ENCODE assay signal across 25 mouse cellular contexts in the genomic region with DNA sequence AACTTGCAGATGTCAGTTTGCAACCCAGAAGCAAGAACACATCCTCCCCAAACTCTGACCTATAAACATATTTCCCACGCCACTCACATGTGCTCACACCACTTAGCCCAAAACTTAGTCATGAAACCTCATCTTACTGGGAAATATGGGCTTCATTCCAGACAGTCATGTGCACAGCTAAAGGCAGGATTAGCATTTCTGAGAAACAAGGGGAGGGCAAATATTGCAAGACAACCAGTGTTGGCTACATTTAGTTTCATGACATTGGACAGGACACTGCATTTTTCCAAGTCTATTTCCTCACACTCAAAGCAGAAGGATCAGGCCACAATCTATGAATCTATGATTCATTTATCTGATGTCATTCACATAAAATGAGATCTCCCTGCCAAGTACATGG. TPM values are rescaled to one million over a fixed set of nuclear protein-coding genes. Genes with fewer than 3 reads are reported as not detected.
DNase-seq lines count a peak whose midpoint lies in the region; ATAC-seq and TF ChIP-seq lines count a peak whose summit lies in the region.
"Had no signal": no experiment of that assay in that cellular context is flagged by ENCODE, and none has a peak within 500 bp of the region (broad histone marks: within the 10 kb centered on the region; RNA-seq: fewer than 3 reads in every experiment).

No protein-coding gene starts in this region.

- peaks cover 2% of the 10 kb centered on the region; the same call in 1 of the 2 replicates for H3K4me1 ChIP-seq in lung, adult 2 months (ENCODE audit: control insufficient read depth, insufficient read depth, low read length)
- H3K4me1 ChIP-seq in bone marrow macrophage, adult 2 months (ENCODE audit: control insufficient read depth, insufficient read depth, low read length): peaks cover 56% of the 10 kb centered on the region
- no peaks in the 10 kb centered on the region for H3K4me1 ChIP-seq in hindbrain, postnatal 0 days (ENCODE audit: insufficient read depth, low read length)

- no peak overlapping the region for H3ac ChIP-seq in myocyte (ENCODE audit: control insufficient read depth, insufficient read length)

- no peaks in the 10 kb centered on the region for H3K27me3 ChIP-seq in myocyte (ENCODE audit: control insufficient read depth, insufficient read depth, insufficient read length)
- no peaks in the 10 kb centered on the region for H3K27me3 ChIP-seq in hindbrain, postnatal 0 days (ENCODE audit: insufficient read depth, low read length)
- H3K27me3 ChIP-seq: embryonic facial prominence, embryonic 12.5 days had no signal

- H3K4me2 ChIP-seq in myocyte (ENCODE audit: low read depth): no peak overlapping the region
- H3K4me2 ChIP-seq in hindbrain, postnatal 0 days (ENCODE audit: low read depth, low read length): no peak overlapping the region
- H3K4me2 ChIP-seq: embryonic facial prominence, embryonic 12.5 days; heart, embryonic 11.5 days; liver, embryonic 11.5 days; midbrain, embryonic 12.5 days had no signal

- H3K9me3 ChIP-seq in hindbrain, postnatal 0 days (ENCODE audit: low read length): no peaks in the 10 kb centered on the region
- H3K9me3 ChIP-seq: embryonic facial prominence, embryonic 12.5 days; midbrain, embryonic 12.5 days had no signal

- H3K9ac ChIP-seq in hindbrain, postnatal 0 days (replicated peaks; ENCODE audit: low read length): no peak overlapping the region
- H3K9ac ChIP-seq: embryonic facial prominence, embryonic 12.5 days; midbrain, embryonic 12.5 days had no signal

- no peak overlapping the region for H3K4me3 ChIP-seq in lung, adult 2 months (replicated peaks; ENCODE audit: extremely low read depth, low read depth, low read length)
- no peak overlapping the region for H3K4me3 ChIP-seq in bone marrow macrophage, adult 2 months (ENCODE audit: insufficient read depth, low read length)
- no peak overlapping the region for H3K4me3 ChIP-seq in myocyte
- no peak overlapping the region for H3K4me3 ChIP-seq in hindbrain, postnatal 0 days (ENCODE audit: low read length)
- H3K4me3 ChIP-seq: embryonic facial prominence, embryonic 12.5 days; erythroblast, embryonic 14.5 days; midbrain, embryonic 12.5 days had no signal

- TF ChIP-seq POLR2A in lung, adult 2 months (IDR thresholded peaks at IDR 0.05; ENCODE audit: borderline replicate concordance, extremely low read depth, low read depth, low read length): no peak
- no peak for TF ChIP-seq POLR2A in bone marrow macrophage, adult 2 months (IDR thresholded peaks at IDR 0.05; ENCODE audit: borderline replicate concordance, low read depth, low read length)
- TF ChIP-seq POLR2A in myocyte (IDR thresholded peaks at IDR 0.05; ENCODE audit: insufficient read length, low read depth): no peak

- H3K79me2 ChIP-seq in myocyte (ENCODE audit: control insufficient read depth, insufficient read depth): no peaks in the 10 kb centered on the region

- TF ChIP-seq CTCF in lung, adult 2 months (IDR thresholded peaks at IDR 0.05; ENCODE audit: insufficient read depth, low read length): no peak
- TF ChIP-seq CTCF in bone marrow macrophage, adult 2 months (IDR thresholded peaks at IDR 0.05; ENCODE audit: low read depth, low read length): no peak
- no peak for TF ChIP-seq CTCF in hindbrain, postnatal 0 days (IDR thresholded peaks at IDR 0.05; ENCODE audit: low read depth)

- H3K36me3 ChIP-seq in myocyte (ENCODE audit: control insufficient read depth, insufficient read depth): no peaks in the 10 kb centered on the region
- H3K36me3 ChIP-seq in hindbrain, postnatal 0 days (ENCODE audit: insufficient read depth, low read length): no peaks in the 10 kb centered on the region
- H3K36me3 ChIP-seq: embryonic facial prominence, embryonic 12.5 days; midbrain, embryonic 12.5 days had no signal

- peak; percentile 13 for DNase-seq in adrenal gland, adult 2 months
- DNase-seq in adrenal gland, postnatal 25 days: no peak
- DNase-seq in lung, postnatal 10 days: peak; percentile 6
- no peak for DNase-seq in lung, adult 2 months
- DNase-seq in hindbrain, postnatal 0 days (ENCODE audit: low spot score): no peak
- no peak for DNase-seq in left cerebral cortex, adult 11 months (ENCODE audit: low spot score)
- DNase-seq: cerebellum, adult 18-20 months; cerebellum, postnatal 14 days; retina, postnatal 1 day; right cerebral cortex, postnatal 25 days; thymus, postnatal 25 days had no signal

- H3K27ac ChIP-seq in bone marrow macrophage, adult 2 months (ENCODE audit: insufficient read depth, low read depth, low read length): peak overlapping the region; percentile 63
- H3K27ac ChIP-seq in hindbrain, postnatal 0 days: no peak overlapping the region
- H3K27ac ChIP-seq: embryonic facial prominence, embryonic 12.5 days; kidney, postnatal 0 days; midbrain, embryonic 12.5 days had no signal

- WGBS in lung, adult 2 months: 59% methylated on average over 1 of the region's 1 CpGs
- WGBS in hindbrain, postnatal 0 days: 82% methylated on average over 1 of the region's 1 CpGs

- ATAC-seq in hindbrain, postnatal 0 days: no peak
- ATAC-seq: forebrain, embryonic 14.5 days; intestine, postnatal 0 days had no signal

TF ChIP-seq in myocyte, 11 proteins besides CTCF, POLR2A, EP300 and RAD21:
- TF ChIP-seq POLR2AphosphoS2 (IDR thresholded peaks at IDR 0.05; ENCODE audit: insufficient read length, low read depth): no peak
- peak; percentile 30 for TF ChIP-seq USF1 (IDR thresholded peaks at IDR 0.05; ENCODE audit: low read depth)

RNA-seq across cellular contexts. Expression of gene Dennd1a, which starts 4.3 kb away (rescaled TPM):
- 10 to 100 TPM; 23.6 to 26.4 TPM for total RNA-seq in adrenal gland, adult 2 months (2021)
- polyA plus RNA-seq in adrenal gland, adult 2 months (2012; rRNA removed): 25.0 and 29.8 TPM in 2 replicates
- total RNA-seq in adrenal gland, postnatal 25 days (2021): 27.1 and 29.1 TPM in 2 replicates
- 19.2 and 20.8 TPM in 2 replicates for polyA plus RNA-seq in lung, adult 2 months (2012; rRNA removed)
- 73.7 and 78.8 TPM in 2 replicates for polyA plus RNA-seq in bone marrow macrophage, adult 2 months (2012; ENCODE audit: insufficient read depth, insufficient read length, missing spikeins)
- polyA plus RNA-seq in myocyte (2012; fragmentation: generic; extraction: Trizol): 11.3 TPM
- 50.6 and 51.9 TPM in 2 replicates for total RNA-seq in hindbrain, postnatal 0 days (2014; rRNA removed)
- 11.0 and 14.4 TPM in 2 replicates for polyA plus RNA-seq in hindbrain, postnatal 0 days (2015; fragmentation: Nextera tagmentation; extraction: Ambion mirVana)

RNA-seq across cellular contexts. Expression of gene Lhx2, which starts 47.6 kb away (rescaled TPM):
- total RNA-seq in adrenal gland, adult 2 months (2021): not detected
- polyA plus RNA-seq in adrenal gland, adult 2 months (2012; rRNA removed): 0.07 TPM in 1 of 2 replicates, not detected in the other
- not detected in 2 replicates for total RNA-seq in adrenal gland, postnatal 25 days (2021)
- not detected in 2 replicates for polyA plus RNA-seq in lung, adult 2 months (2012; rRNA removed)
- polyA plus RNA-seq in bone marrow macrophage, adult 2 months (2012; ENCODE audit: insufficient read depth, insufficient read length, missing spikeins): 0.32 TPM in 1 of 2 replicates, not detected in the other
- polyA plus RNA-seq in myocyte (2012; fragmentation: generic; extraction: Trizol): 0.89 TPM
- 22.2 and 33.2 TPM in 2 replicates for total RNA-seq in hindbrain, postnatal 0 days (2014; rRNA removed)
- polyA plus RNA-seq in hindbrain, postnatal 0 days (2015; fragmentation: Nextera tagmentation; extraction: Ambion mirVana): 4.6 and 7.3 TPM in 2 replicates
- total RNA-seq: granulocyte monocyte progenitor cell, adult 5-6 weeks; monocyte, adult 5-6 weeks had no signal
- polyA plus RNA-seq: heart, postnatal 0 days; intestine, postnatal 0 days; stomach, embryonic 14.5 days had no signal

Comparison
In these comparisons a context has a peak if more than half of its experiments do, and no peak if none do; other contexts are left out.
1. DNase-seq: peak in adrenal gland, adult 2 months (single experiment) and lung, postnatal 10 days (single experiment); none in adrenal gland, postnatal 25 days (single experiment), lung, adult 2 months (single experiment), hindbrain, postnatal 0 days (single experiment) and left cerebral cortex, adult 11 months (single experiment).